Mouse (Mus musculus): ENCODE results near the gene Ccser2.

The Ccser2 gene

GRCm38 (mm10) chr14:36870257-36870656 lies 98.3 kb downstream of the Ccser2 start:
- DNase-seq (ENCODE audit: extremely low spot score, low spot score), result no peak

GRCm38 (mm10) chr14:36868769-36869362 lies 99.7 kb downstream of the Ccser2 start:
- DNase-seq (ENCODE audit: extremely low spot score, low spot score), result no peak

GRCm38 (mm10) chr14:36866966-36867700 lies 101.4 kb downstream of the Ccser2 start:
- DNase-seq (ENCODE audit: extremely low spot score, low spot score), result peak; percentile 37

- DNase-seq (ENCODE audit: extremely low spot score, low spot score), result peak; percentile 89
Measured at GRCm38 (mm10) chr14:36863877-36864489, 104.6 kb downstream of the Ccser2 start.

- DNase-seq (ENCODE audit: extremely low spot score, low spot score), result peak; percentile 68
Measured at GRCm38 (mm10) chr14:36862387-36862786, 106.2 kb downstream of the Ccser2 start.

GRCm38 (mm10) chr14:36858932-36859331 lies 109.6 kb downstream of the Ccser2 start:
- no peak for DNase-seq (ENCODE audit: extremely low spot score, low spot score)

GRCm38 (mm10) chr14:36852972-36853371 lies 115.6 kb downstream of the Ccser2 start:
- DNase-seq (ENCODE audit: extremely low spot score, low spot score), result no peak

GRCm38 (mm10) chr14:36848860-36849259 lies 119.7 kb downstream of the Ccser2 start:
- DNase-seq (ENCODE audit: extremely low spot score, low spot score), result no peak

All from neural tube, embryonic 10.5 days (tissue).